Mouse (Mus musculus) liver, adult 2 months (tissue): ENCODE measurements around the gene Tmem238. TPM values are rescaled to one million over a fixed set of nuclear protein-coding genes. Genes with fewer than 3 reads are reported as not detected.

Experiments
- DNase-seq: peaks from one replicate; pipeline ENCODE4 v3.0.0-alpha.2; 2011; ENCODE audit warnings: low read depth, low spot score; ENCODE audit errors: extremely low read depth
- H3K27ac ChIP-seq: fragments of 200-500 bp; replicated peaks from 2 replicates; pipeline ENCODE4 v1.5.1; 2012; ENCODE audit warnings: low read depth, mild to moderate bottlenecking, control low read depth, inconsistent platforms, low read length; ENCODE audit not compliant: insufficient read depth
- H3K27me3 ChIP-seq: fragments of 200-500 bp; 2 replicates; pipeline ENCODE4 v1.6.1; 2012; ENCODE audit warnings: mild to moderate bottlenecking, moderate library complexity, low read length, inconsistent platforms; ENCODE audit not compliant: control insufficient read depth, insufficient read depth
- H3K36me3 ChIP-seq: fragments of 200-500 bp; 2 replicates; pipeline ENCODE4 v1.6.1; 2012; ENCODE audit warnings: low read length, inconsistent platforms; ENCODE audit not compliant: control insufficient read depth, insufficient read depth
- H3K4me1 ChIP-seq: fragments of 200-500 bp; 2 replicates; pipeline ENCODE4 v1.6.1; 2011; ENCODE audit warnings: low read length; ENCODE audit not compliant: control insufficient read depth, insufficient read depth
- H3K4me3 ChIP-seq: fragments of 200-500 bp; 2 replicates; pipeline ENCODE4 v1.5.1; 2011; ENCODE audit warnings: low read depth, mild to moderate bottlenecking, control low read depth, low read length, moderate library complexity; ENCODE audit not compliant: insufficient read depth
- H3K79me2 ChIP-seq: fragments of 200-500 bp; 2 replicates; pipeline ENCODE4 v1.6.1; 2012; ENCODE audit warnings: inconsistent platforms, mild to moderate bottlenecking, low read length, moderate library complexity; ENCODE audit not compliant: control insufficient read depth, insufficient read depth
- H3K9ac ChIP-seq: fragments of 200-500 bp; 2 replicates; pipeline ENCODE4 v1.6.1; 2012; ENCODE audit warnings: low read depth, mild to moderate bottlenecking, control low read depth, inconsistent platforms, low read length
- CTCF ChIP-seq: fragments of 200-500 bp; IDR thresholded peaks from 2 replicates; pipeline ENCODE4 v1.5.1; 2011; ENCODE audit warnings: low read depth, low read length, control low read depth
- POLR2A ChIP-seq: fragments of 200-500 bp; IDR thresholded peaks from 2 replicates; pipeline ENCODE4 v1.6.1; 2011; ENCODE audit warnings: low read length, control low read depth; ENCODE audit not compliant: insufficient read depth; ENCODE audit errors: extremely low read depth
- WGBS: fragments of 180-500 bp; shearing (Covaris S2); methylation state at CpG from one replicate; pipeline ENCODE4 v1.1.7; 2018; 5-methylcytosine and 5-hydroxymethylcytosine counted together
- polyA plus RNA-seq: library from polyadenylated mRNA; depleted of rRNA; stranded (reverse); fragments of >200 nt; gene quantifications from 2 replicates; pipeline ENCODE4 v1.2.3, GENCODE M21; 2012
- total RNA-seq: library from RNA; depleted of rRNA; stranded (reverse); fragments of >200 nt; gene quantifications from 2 replicates; pipeline ENCODE4 v1.2.3, GENCODE M21; 2014

The Tmem238 gene
- total and polyA plus RNA-seq, 2 experiments: 17.3 to 73.2 TPM

DNA sequence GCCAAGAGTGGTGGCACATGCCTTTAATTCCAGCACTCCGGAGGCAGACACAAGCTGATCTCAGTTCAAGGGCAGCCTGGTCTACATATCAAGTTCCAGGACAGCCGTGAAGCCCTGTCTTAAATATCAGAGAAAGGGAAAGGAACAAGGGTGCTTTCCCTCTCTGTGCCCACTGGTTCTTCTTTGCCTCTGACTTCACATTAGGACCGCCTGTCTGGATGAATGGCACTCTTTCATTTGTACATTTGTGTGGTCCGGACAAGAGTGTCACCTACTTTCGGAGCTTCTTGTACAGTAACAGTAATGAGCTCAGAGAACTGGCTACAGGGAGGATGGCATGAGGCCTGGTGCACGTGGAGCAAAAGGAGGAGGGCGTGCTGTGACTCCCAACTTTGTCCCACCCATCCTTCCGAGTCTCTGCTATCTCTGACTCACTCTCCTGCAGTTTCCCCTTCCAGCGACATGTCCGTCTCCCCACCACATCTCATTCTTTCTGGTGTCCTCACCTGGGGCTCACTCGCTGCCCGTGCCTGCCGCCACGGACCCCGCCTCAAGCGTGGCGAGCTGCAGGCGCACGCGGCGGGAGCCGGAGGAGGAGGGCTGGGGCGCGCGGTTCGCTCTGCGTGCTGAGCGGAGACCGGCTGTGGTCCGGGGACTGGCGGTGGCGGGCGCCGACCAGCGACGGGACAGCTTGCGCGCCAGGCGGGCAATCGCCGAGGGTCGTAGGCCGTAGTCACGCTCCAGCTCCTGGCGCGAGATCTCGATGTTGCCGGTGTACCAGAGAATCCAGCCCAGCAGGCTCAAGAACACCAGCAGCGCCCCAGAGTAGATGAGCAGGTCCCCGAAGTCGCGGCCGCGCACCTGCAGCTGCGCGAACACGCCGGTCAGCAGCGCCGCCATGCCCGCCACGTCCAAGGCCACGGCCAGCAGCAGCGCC, 689 bp downstream of the Tmem238 start:
- Histone ChIP-seq H3K4me3 (peak overlapping the region; percentile 93), H3K27me3 (no peaks in the 10 kb centered on the region), H3K27ac (peak overlapping the region; percentile 84), H3K9ac (peak overlapping the region; percentile 95), H3K4me1 (peaks cover 13% of the 10 kb centered on the region), H3K36me3 (no peaks in the 10 kb centered on the region; the same call in 1 of the 2 replicates), H3K79me2 (peaks cover 11% of the 10 kb centered on the region; the same call in 1 of the 2 replicates)
- TF ChIP-seq CTCF (peak; percentile 46), POLR2A (no peak)
- WGBS: 1% methylated on average over 62 of the region's 64 CpGs
- DNase-seq: peak; percentile 33

DNA sequence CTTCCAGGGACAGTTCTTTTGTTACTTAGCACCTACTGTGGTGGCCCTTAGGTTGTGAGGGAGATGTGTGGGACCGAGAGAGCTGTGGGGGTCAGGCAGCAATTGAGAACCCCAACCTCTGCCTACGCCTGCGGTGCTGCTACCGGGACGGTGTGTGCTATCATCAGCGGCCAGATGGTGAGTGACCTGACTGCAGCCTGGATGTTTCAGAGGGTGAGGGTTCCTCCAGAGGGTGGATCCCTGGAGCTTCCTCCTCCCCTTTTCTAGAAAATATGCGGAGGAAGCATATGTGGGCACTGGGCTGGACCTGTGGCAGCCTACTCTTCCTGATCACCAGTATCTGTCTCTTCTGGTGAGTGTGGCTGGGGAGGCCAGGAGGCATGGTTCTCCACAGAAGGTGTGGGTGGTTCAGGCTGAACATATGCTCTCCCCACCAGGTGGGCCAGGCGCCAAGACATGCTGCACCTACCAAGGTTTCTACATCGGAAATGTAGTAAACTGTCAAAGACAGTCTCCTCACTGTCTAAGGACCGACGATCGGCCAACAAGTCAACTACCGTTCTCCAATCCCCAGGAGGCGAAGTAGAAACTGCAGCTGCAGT, 5.7 kb downstream of the Tmem238 start:
- H3K27me3 ChIP-seq: no peaks in the 10 kb centered on the region

DNA sequence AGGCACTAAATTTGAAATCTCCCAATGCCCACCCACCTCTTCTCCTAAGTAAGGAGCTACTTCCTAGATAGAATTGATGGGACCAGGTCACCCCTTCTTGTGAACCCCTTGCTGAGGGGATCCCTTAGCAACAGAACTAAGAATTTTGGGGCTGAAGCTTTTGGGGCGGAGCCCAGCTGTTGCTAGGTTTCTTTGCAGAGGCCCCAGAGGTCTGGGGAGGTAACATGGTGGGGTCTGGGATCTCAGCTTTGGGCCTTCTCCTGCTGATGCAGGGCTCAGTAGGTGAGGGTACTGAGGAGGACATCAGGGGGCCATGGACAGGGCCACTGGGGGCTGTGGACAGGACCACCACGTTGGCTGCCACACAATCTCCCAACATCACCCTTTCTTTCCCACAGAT, 6.7 kb downstream of the Tmem238 start, which contains the start of the genes Il11 and Tmem190:
Gene Il11 (minus strand): TSS at position 101 of the 400 bp plus-strand sequence.
Gene Tmem190 (plus strand): TSS at position 179 of the 400 bp plus-strand sequence.
- Histone ChIP-seq H3K4me1 (no peaks in the 10 kb centered on the region), H3K27me3 (peaks cover 3% of the 10 kb centered on the region; the same call in 1 of the 2 replicates), H3K36me3 (no peaks in the 10 kb centered on the region; the same call in 1 of the 2 replicates), H3K27ac (no peak within 1 kb of the TSS), H3K4me3 (no peak within 1 kb of the TSS), H3K9ac (no peak within 1 kb of the TSS), H3K79me2 (peaks cover 4% of the 10 kb centered on the region; the same call in 1 of the 2 replicates)
- TF ChIP-seq POLR2A (no peak), CTCF (no peak)
- WGBS: 83% methylated on average over 2 of the region's 2 CpGs
- no peak for DNase-seq

More for the DNA sequence above, 5.7 kb downstream of the Tmem238 start:
- peaks cover 6% of the 10 kb centered on the region; the same call in 1 of the 2 replicates for H3K4me1 ChIP-seq
- H3K36me3 ChIP-seq: no peaks in the 10 kb centered on the region; the same call in 1 of the 2 replicates
- H3K27ac ChIP-seq: no peak overlapping the region
- no peak overlapping the region for H3K9ac ChIP-seq
- H3K79me2 ChIP-seq: peaks cover 5% of the 10 kb centered on the region; the same call in 1 of the 2 replicates
- 86% methylated on average over 14 of the region's 14 CpGs for WGBS
- no peak overlapping the region for H3K4me3 ChIP-seq
- DNase-seq: no peak
- TF ChIP-seq CTCF (no peak), POLR2A (no peak)

DNA sequence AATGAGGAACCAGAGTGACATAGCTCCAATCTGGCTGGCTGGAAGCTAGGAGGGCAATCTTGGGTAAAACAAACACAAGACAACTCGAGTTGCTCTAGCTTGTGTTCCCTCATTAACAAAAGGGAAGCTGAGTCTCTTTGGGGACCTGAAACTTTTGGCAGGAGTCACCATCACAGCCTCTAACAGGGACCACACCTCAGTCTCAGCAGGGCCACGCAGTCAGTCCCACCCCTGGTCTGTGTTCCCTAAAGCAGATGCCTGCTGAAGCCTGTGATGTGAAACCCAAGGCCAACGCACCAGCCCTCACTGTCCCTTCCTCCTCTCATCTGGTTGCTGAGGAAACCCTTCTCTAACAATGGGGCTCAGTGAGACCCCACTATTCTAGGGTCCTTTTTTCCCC, 7.3 kb downstream of the Tmem238 start:
- no peak for DNase-seq
- H3K27ac ChIP-seq: no peak overlapping the region
- H3K27me3 ChIP-seq: peaks cover 8% of the 10 kb centered on the region; the same call in 1 of the 2 replicates
- TF ChIP-seq CTCF (no peak), POLR2A (no peak)
- H3K4me3 ChIP-seq: no peak overlapping the region
- H3K9ac ChIP-seq: no peak overlapping the region
- no peaks in the 10 kb centered on the region for H3K79me2 ChIP-seq
- peaks cover 5% of the 10 kb centered on the region; the same call in 1 of the 2 replicates for H3K4me1 ChIP-seq
- WGBS: 36% methylated on average over 3 of the region's 3 CpGs
- no peaks in the 10 kb centered on the region; the same call in 1 of the 2 replicates for H3K36me3 ChIP-seq

DNA sequence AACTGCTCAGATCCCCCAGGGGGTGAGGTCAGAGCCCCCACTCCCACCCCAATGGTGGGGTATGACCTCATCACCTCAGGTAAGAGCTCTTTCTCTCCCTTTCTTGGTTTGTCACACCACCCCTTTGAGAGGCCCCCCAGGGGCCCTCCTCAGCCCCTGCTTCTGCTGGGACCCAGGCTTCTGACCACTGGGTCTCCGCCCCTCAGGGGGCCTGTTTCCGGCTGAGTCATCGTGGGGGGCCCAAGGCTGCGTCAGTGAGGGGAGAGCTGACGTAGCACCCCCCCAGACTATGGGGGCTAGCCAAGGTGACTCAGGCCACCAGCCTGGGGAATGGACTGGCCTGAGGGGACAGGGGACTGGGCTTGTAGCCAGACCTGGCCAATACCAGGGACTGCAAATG, 9.5 kb downstream of the Tmem238 start:
- H3K9ac ChIP-seq: no peak overlapping the region
- H3K36me3 ChIP-seq: no peaks in the 10 kb centered on the region; the same call in 1 of the 2 replicates
- H3K79me2 ChIP-seq: no peaks in the 10 kb centered on the region
- peaks cover 13% of the 10 kb centered on the region; the same call in 1 of the 2 replicates for H3K27me3 ChIP-seq
- 47% methylated on average over 5 of the region's 5 CpGs for WGBS
- DNase-seq: no peak
- H3K4me3 ChIP-seq: no peak overlapping the region
- H3K27ac ChIP-seq: no peak overlapping the region
- TF ChIP-seq CTCF (no peak), POLR2A (no peak)
- peaks cover 7% of the 10 kb centered on the region; the same call in 1 of the 2 replicates for H3K4me1 ChIP-seq
